Mouse (Mus musculus): Measurements from ENCODE around the gene Zfp952. TPM values are rescaled to one million over a fixed set of nuclear protein-coding genes. Genes with fewer than 3 reads are reported as not detected.
"Not testable (repeated sequence)": the region's sequence is repeated elsewhere in the genome, so short reads cannot be mapped to it uniquely, and the experiment has no call there.

The Zfp952 gene
- 10 to 100 TPM; 15.2 to 17.0 TPM for total RNA-seq (2021)
- long read RNA-seq, experiment 1, transcript Zfp952-201 (4 exons, 2,950 nt) = major isoform, 13 of 24 reads
- long read RNA-seq, experiment 1, partial matches to known transcripts = 3 of 24 reads
- long read RNA-seq, experiment 1, other reads (novel, unspliced or antisense) = 6 of 24 reads
- long read RNA-seq, experiment 2, transcript Zfp952-201 (4 exons, 2,950 nt) = major isoform, 10 of 13 reads
- long read RNA-seq, experiment 2, partial matches to known transcripts = 0 of 13 reads
- long read RNA-seq, experiment 2, other reads (novel, unspliced or antisense) = 3 of 13 reads

DNA sequence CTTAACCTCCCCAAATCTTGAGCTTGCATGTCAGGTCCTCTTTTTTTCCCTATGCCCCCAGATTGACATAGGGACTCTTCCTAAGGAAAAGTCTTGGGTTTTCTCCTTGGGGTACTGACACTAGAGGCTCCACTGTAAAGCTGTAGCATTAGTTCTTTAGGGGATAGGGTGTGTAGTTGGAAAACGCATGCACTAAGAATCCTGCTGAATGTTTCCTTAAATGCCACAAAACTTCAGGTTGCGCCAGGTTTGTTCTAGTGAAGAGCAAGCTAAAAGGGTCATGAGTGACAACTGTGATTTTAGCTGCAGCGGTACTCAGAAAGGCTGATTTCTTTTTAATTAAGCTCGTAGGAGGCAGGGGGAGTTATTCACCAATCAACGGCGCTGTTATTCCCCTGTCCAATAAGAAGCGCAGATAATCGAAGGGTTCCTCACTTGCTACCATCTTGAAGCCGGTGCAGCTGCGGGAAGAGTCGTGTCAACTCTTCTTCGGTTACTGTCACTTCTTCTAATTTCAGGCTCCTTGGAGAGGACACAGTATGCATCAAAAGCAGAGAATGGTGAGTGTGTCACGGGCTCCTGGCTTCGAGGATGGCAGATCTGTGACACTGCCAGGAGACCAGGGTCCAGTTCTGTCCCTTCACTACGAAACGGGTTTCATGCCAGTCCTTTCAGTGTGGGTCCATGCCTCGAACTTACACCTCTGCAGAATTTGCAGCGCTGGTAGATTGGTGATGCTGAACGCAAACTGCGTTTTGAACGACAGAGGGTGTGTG, at the start of gene Zfp952:
Gene Zfp952 (plus strand): TSS at position 431 of the 776 bp plus-strand sequence.
- peak; percentile 81 to 87 for DNase-seq (ENCODE audit: low spot score in 2 of 2)

DNA sequence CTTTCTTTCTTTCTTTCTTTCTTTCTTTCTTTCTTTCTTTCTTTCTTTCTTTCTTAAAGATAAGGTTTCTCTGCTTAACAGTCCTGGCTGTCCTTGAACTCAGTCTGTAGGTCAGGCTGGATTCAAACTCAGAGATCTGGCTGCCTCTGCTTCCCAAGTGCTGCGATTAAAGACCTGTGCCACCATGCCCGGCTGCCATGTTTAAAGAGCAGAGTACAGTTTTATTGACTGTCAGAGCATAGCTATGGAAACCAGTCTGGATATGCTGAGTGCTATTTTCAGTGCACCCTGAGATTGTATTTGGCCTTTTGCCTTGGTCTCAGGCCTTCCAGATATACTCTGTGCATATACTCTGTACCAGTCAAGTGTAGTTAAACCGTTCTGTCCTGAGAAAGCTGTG, 49.3 kb upstream of the Zfp952 start:
- DNase-seq (ENCODE audit: low spot score in 2 of 2) = no peak

DNA sequence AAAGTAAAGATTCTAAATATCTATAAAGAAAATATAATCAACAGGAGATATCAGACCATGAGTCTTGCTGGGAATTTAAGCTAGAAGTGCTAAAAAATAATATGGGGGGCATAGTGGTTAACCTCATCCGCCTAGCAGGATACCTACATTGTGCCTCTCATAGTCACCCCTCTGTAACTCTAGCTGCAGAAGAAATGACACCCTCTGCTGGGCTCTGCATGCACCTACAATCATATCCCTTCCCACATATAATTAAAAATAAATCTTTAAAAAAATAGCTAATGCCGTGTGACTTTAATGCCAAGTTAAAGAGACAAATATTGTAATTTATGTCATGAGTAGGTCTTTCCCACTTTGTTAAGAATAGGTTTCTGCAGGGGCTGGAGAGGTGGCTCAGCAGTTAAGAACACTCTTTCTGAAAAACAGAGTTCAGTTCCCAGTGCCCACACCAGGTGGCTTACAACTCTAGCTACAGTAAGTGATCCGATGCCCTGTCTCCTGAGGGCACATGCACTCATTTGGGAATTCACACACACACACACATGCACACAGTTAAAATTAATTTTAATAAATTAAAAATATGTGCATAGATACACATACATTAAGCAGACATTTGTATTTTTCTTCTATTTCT, 48.4 kb upstream of the Zfp952 start:
- no peak for DNase-seq (ENCODE audit: low spot score in 2 of 2)

- no peak for DNase-seq (ENCODE audit: low spot score in 2 of 2)
Measured at GRCm38 (mm10) chr17:32946716-32947115, 46.2 kb upstream of the Zfp952 start.

GRCm38 (mm10) chr17:32947215-32947914, 45.6 kb upstream of the Zfp952 start, which contains the start of gene Cyp4f13:
Cyp4f13 (minus strand) TSS chr17:32947402.
- DNase-seq (ENCODE audit: low spot score in 2 of 2) = peak; percentile 90 to 92

GRCm38 (mm10) chr17:32950136-32950535, 42.8 kb upstream of the Zfp952 start:
- no peak for DNase-seq (ENCODE audit: low spot score in 2 of 2)

GRCm38 (mm10) chr17:32951006-32951405, 41.9 kb upstream of the Zfp952 start:
- no peak for DNase-seq (ENCODE audit: low spot score in 2 of 2)

DNA sequence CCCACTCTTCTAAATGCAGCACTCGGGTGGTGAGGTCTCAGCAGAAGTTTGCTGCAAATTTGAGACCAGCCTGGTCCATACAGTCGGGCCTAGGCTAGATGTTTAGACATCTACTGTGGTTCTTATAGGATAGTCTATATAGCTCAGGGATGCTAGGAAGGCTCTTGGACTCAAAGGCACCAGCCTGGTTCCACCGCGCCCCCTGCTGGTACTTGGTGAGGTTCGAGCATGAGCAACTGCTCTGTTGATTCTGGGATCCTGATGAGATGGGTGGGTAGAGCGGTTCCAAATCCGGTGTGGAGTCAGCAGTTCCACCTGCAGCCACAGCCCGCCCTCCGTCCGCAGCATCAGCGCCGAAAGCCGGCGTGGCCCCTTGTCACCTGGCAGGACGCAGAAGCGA, 41.5 kb upstream of the Zfp952 start:
- peak; percentile 88 to 92 for DNase-seq (ENCODE audit: low spot score in 2 of 2)

- no peak for DNase-seq (ENCODE audit: low spot score in 2 of 2)
Measured at GRCm38 (mm10) chr17:32965253-32965622, 27.7 kb upstream of the Zfp952 start.

DNA sequence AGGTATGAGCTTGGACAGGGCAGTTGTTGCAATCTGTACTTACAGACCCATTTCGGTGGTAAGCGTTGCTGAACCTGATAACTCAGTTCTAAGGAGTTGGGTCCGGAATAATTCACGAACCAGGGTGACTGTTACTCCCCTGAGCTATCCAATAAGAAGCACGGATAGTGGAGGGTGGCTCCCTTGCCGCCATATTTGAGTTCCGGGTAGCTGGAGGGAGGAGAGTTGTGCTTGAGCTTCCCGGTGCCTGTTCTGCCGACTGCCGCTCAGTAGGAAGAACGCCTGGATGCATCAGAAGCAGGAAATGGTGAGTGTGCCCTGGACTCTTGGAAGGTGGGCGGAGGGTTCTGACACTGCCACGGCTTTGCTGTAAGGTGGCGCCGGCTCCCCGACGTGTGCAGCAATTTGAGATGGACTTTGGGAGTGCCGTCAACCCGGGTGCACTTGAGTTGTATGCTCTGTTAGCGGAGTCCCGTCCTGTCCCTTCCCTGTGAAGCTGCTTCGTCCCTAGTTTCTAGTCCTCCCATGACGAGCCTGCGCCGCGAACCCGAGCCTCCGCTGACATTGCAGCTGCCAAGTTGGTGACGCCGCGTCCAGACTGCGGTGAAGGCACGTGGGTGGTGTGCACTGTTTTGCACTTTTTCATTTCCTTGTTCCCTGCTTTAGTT, 27.2 kb upstream of the Zfp952 start, which contains the start of gene Zfp472:
Gene Zfp472 (plus strand): TSS at position 192 of the 668 bp plus-strand sequence.
- peak; percentile 88 to 93 for DNase-seq (ENCODE audit: low spot score in 2 of 2)

- no peak for DNase-seq (ENCODE audit: low spot score in 2 of 2)
Measured at GRCm38 (mm10) chr17:32981361-32981760, 11.6 kb upstream of the Zfp952 start.

DNA sequence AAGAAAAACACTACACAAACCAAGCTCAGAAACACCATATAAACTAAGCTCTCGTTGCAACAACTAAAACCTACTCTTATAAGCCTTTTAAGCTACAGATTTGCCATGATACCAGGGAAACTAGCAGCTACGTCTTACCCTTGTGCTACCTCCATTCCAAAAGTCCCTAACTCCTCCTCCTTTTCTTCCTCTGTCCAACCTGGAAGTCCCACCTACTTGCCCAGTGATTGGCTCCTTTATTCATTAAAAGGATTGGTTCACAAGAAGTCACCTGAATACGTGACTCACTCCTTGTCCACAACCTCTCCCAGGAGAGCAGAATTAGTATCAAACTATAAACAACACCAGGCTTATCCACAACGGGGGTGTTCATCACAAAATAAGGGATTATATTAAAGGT, 6.6 kb upstream of the Zfp952 start:
- no peak for DNase-seq (ENCODE audit: low spot score in 2 of 2)

- peak in 1 of 2 experiments; percentile 34 for DNase-seq (ENCODE audit: low spot score in 2 of 2)
Measured at GRCm38 (mm10) chr17:32991965-32992698, 797 bp upstream of the Zfp952 start.

- DNase-seq (ENCODE audit: low spot score in 2 of 2) = no peak
Measured at GRCm38 (mm10) chr17:32998492-32998891, 5.6 kb downstream of the Zfp952 start.

- DNase-seq (ENCODE audit: low spot score in 2 of 2) = no peak
Measured at GRCm38 (mm10) chr17:33008337-33008736, 15.4 kb downstream of the Zfp952 start.

GRCm38 (mm10) chr17:33020434-33020833, 27.5 kb downstream of the Zfp952 start:
- DNase-seq (ENCODE audit: low spot score in 2 of 2) = not testable (repeated sequence)

- no peak for DNase-seq (ENCODE audit: low spot score in 2 of 2)
Measured at GRCm38 (mm10) chr17:33032376-33032775, 39.4 kb downstream of the Zfp952 start.

DNA sequence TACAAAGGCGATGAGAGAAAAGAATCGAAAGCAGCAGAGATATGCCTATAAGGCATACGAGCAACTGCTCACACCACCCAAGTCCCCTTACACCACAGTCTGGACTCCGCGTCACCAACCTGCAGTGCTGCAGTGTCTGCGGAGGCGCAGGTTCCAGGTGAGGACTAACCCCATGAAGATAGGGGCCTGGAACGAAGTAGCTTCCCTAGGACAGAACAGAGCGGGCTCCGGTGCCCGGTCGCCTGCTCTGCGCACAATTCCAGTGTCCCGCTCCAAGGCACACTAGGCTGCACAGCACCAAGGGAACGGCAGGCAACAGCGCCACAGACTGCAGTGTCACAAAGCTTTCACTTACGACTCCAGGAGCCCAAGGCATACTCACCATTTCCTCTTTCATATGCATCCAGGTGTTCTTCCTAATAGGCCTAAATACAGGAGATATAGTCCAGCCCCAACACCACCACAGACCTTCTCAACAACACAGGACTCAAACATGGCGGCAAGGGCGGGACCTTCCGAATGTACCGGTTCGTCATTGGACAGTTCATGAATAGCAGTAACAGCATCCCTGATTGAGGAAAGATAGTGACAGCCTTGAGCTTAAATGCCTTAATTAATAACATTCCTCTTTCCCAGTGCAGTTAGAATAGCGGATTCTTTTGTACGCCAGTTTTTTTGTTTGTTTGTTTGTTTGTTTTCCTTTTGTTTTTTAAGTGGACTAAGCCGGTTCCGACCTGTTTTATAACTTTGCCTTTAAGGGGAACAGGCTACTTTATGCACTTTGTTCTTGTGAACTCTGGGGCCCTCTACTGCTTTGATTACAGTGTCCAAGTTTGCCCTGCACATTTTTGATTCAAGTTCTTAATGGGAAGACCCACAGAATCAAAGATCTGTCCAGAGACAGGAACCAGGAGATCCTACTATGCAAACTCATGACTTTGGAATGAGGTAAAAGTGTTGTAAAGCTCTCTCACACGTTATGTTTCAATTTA, 40.3 kb downstream of the Zfp952 start, which contains the start of gene Zfp763:
Gene Zfp763 (minus strand): TSS at position 503 of the 992 bp plus-strand sequence.
- peak; percentile 68 to 81 for DNase-seq (ENCODE audit: low spot score in 2 of 2)

Data from left cerebral cortex, adult 18-20 months (tissue).